Mouse (Mus musculus) lung, postnatal 0 days (tissue): ENCODE results near the gene B4galnt4. TPM values are rescaled to one million over a fixed set of nuclear protein-coding genes. Genes with fewer than 3 reads are reported as not detected.

Source experiments
- ATAC-seq: fragments of 200-750 bp; cut with Nextera tagmentation; 2 replicates; pipeline ENCODE4 v1.8.0; 2017; ENCODE audit warnings: moderate library complexity
- DNase-seq: peaks from one replicate; pipeline ENCODE4 v3.0.0-alpha.2; 2016; ENCODE audit warnings: low spot score
- H3K27ac ChIP-seq: fragments of 300-500 bp; sonication (generic); 2 replicates; pipeline ENCODE4 v1.5.1; 2014; ENCODE audit warnings: antibody characterized with exemption, mild to moderate bottlenecking, low read length, mixed read lengths
- H3K27me3 ChIP-seq: fragments of 300-500 bp; sonication (generic); replicated peaks from 2 replicates; pipeline ENCODE4 v1.6.1; 2014; ENCODE audit warnings: low read length, mixed read lengths; ENCODE audit not compliant: insufficient read depth
- H3K36me3 ChIP-seq: fragments of 300-500 bp; sonication (generic); 2 replicates; pipeline ENCODE4 v1.6.1; 2014; ENCODE audit warnings: low read length, mixed read lengths; ENCODE audit not compliant: insufficient read depth
- H3K4me1 ChIP-seq: fragments of 300-500 bp; sonication (generic); 2 replicates; pipeline ENCODE4 v1.6.1; 2014; ENCODE audit warnings: antibody characterized with exemption, low read depth, low read length, mixed read lengths; ENCODE audit not compliant: insufficient read depth
- H3K4me2 ChIP-seq: fragments of 300-500 bp; sonication (generic); replicated peaks from 2 replicates; pipeline ENCODE4 v1.6.1; 2014; ENCODE audit warnings: low read depth, mild to moderate bottlenecking, low read length, moderate library complexity, mixed read lengths
- H3K4me3 ChIP-seq: fragments of 300-500 bp; sonication (generic); 2 replicates; pipeline ENCODE4 v1.5.1; 2014; ENCODE audit warnings: low read depth, low read length
- H3K9ac ChIP-seq: fragments of 300-500 bp; sonication (generic); replicated peaks from 2 replicates; pipeline ENCODE4 v1.6.1; 2014; ENCODE audit warnings: low read depth, mild to moderate bottlenecking
- H3K9me3 ChIP-seq: fragments of 300-500 bp; sonication (generic); 2 replicates; pipeline ENCODE4 v1.6.1; 2016; ENCODE audit warnings: low read length, mixed read lengths
- CTCF ChIP-seq: IDR thresholded peaks from 2 replicates; pipeline ENCODE4 v1.5.1; 2016; ENCODE audit warnings: antibody characterized with exemption, mild to moderate bottlenecking
- EP300 ChIP-seq: IDR thresholded peaks from 2 replicates; pipeline ENCODE4 v1.6.1; 2016; ENCODE audit warnings: antibody characterized with exemption, mild to moderate bottlenecking, control low read depth
- WGBS: fragments of 180-500 bp; shearing (Covaris S2); extraction: QIAGEN DNeasy Blood & Tissue Kit; methylation state at CpG from one replicate; pipeline ENCODE4 v1.1.7; 2014; 5-methylcytosine and 5-hydroxymethylcytosine counted together
- polyA plus RNA-seq: library from polyadenylated mRNA; unstranded; fragments of >200 nt; fragmentation: Nextera tagmentation; extraction: Ambion mirVana; gene quantifications from 2 replicates; pipeline ENCODE4 v1.2.1, GENCODE M21; 2015

The B4galnt4 gene
- polyA plus RNA-seq, 1 experiment from 2014 or later, result 0.13 TPM

GRCm38 (mm10) chr7:141120605-141121004 lies 59.7 kb downstream of the B4galnt4 start:
- Histone ChIP-seq H3K27me3 (no peaks in the 10 kb centered on the region), H3K4me1 (no peaks in the 10 kb centered on the region; the same call in 1 of the 2 replicates), H3K4me3 (no peak overlapping the region), H3K9ac (no peak overlapping the region), H3K36me3 (no peaks in the 10 kb centered on the region), H3K4me2 (no peak overlapping the region), H3K27ac (no peak overlapping the region), H3K9me3 (no peaks in the 10 kb centered on the region)
- WGBS, result 78% methylated on average over 3 of the region's 3 CpGs
- ATAC-seq (no peak), DNase-seq (no peak)
- TF ChIP-seq EP300, result no peak

- Histone ChIP-seq H3K9me3 (no peaks in the 10 kb centered on the region), H3K9ac (no peak overlapping the region), H3K4me3 (no peak overlapping the region), H3K4me2 (no peak overlapping the region), H3K36me3 (no peaks in the 10 kb centered on the region), H3K4me1 (no peaks in the 10 kb centered on the region; the same call in 1 of the 2 replicates), H3K27me3 (no peaks in the 10 kb centered on the region), H3K27ac (no peak overlapping the region)
- TF ChIP-seq CTCF, result peak; percentile 19; the same call in 1 of the 2 replicates
- no peak for TF ChIP-seq EP300
- ATAC-seq, result no peak
- 76% methylated on average over 5 of the region's 5 CpGs for WGBS
- no peak for DNase-seq
Measured at GRCm38 (mm10) chr7:141121051-141121531, 60.2 kb downstream of the B4galnt4 start.

Other genes with a start within 250 kb of the B4galnt4 start
- 0.21 and 0.30 TPM in 2 replicates for gene Zfp941, start 238.9 kb upstream of the B4galnt4 start, polyA plus RNA-seq
- 12.6 and 15.0 TPM in 2 replicates for gene Urah, start 226.1 kb upstream of the B4galnt4 start, polyA plus RNA-seq
- gene Scgb1c1, start 215.6 kb upstream of the B4galnt4 start, polyA plus RNA-seq, result 25.9 and 27.0 TPM in 2 replicates
- gene Odf3, start 213.3 kb upstream of the B4galnt4 start, polyA plus RNA-seq, result not detected in 2 replicates
- gene Gm45785, start 204.8 kb upstream of the B4galnt4 start, polyA plus RNA-seq, result not detected in 2 replicates
- gene Ric8a, start 204.1 kb upstream of the B4galnt4 start, polyA plus RNA-seq, result 63.6 and 68.0 TPM in 2 replicates
- gene Bet1l, start 203.5 kb upstream of the B4galnt4 start, polyA plus RNA-seq, result 69.1 and 81.7 TPM in 2 replicates
- gene Psmd13, start 179.1 kb upstream of the B4galnt4 start, polyA plus RNA-seq, result 157 and 164 TPM in 2 replicates
- gene Sirt3, start 178.8 kb upstream of the B4galnt4 start, polyA plus RNA-seq, result 23.7 and 25.8 TPM in 2 replicates
- 13.1 and 18.3 TPM in 2 replicates for gene Cox8b, start 160.7 kb upstream of the B4galnt4 start, polyA plus RNA-seq
- 0.07 and 0.10 TPM in 2 replicates for gene Nlrp6, start 140.2 kb upstream of the B4galnt4 start, polyA plus RNA-seq
- gene Pgghg, start 119.7 kb upstream of the B4galnt4 start, polyA plus RNA-seq, result 12.7 and 14.4 TPM in 2 replicates
- gene Ifitm5, start 110.8 kb upstream of the B4galnt4 start, polyA plus RNA-seq, result 1.6 and 1.8 TPM in 2 replicates
- gene Gm45717, start 105.2 kb upstream of the B4galnt4 start, polyA plus RNA-seq, result 0.31 TPM in 1 of 2 replicates, not detected in the other
- 1,373 and 1,710 TPM in 2 replicates for gene Ifitm2, start 105.1 kb upstream of the B4galnt4 start, polyA plus RNA-seq
- 402 and 510 TPM in 2 replicates for gene Ifitm1, start 93.9 kb upstream of the B4galnt4 start, polyA plus RNA-seq
- gene Ifitm3, start 50.3 kb upstream of the B4galnt4 start, polyA plus RNA-seq, result 779 and 1,037 TPM in 2 replicates
- gene Ifitm6, start 43.2 kb upstream of the B4galnt4 start, polyA plus RNA-seq, result 7.4 and 7.7 TPM in 2 replicates
- gene Gm17387, start 32.0 kb upstream of the B4galnt4 start, polyA plus RNA-seq, result not detected in 2 replicates
- 14.4 and 15.3 TPM in 2 replicates for gene Pkp3, start 17.1 kb downstream of the B4galnt4 start, polyA plus RNA-seq
- 27.1 and 30.5 TPM in 2 replicates for gene Sigirr, start 39.5 kb downstream of the B4galnt4 start, polyA plus RNA-seq
- 1.5 and 3.1 TPM in 2 replicates for gene Ano9, start 56.7 kb downstream of the B4galnt4 start, polyA plus RNA-seq
- gene Ptdss2, start 61.3 kb downstream of the B4galnt4 start, polyA plus RNA-seq, result 39.1 and 45.7 TPM in 2 replicates
- gene Rnh1, start 111.8 kb downstream of the B4galnt4 start, polyA plus RNA-seq, result 181 and 187 TPM in 2 replicates
- 121 and 126 TPM in 2 replicates for gene Hras, start 132.9 kb downstream of the B4galnt4 start, polyA plus RNA-seq
- 6.8 and 7.4 TPM in 2 replicates for gene Lrrc56, start 133.1 kb downstream of the B4galnt4 start, polyA plus RNA-seq
- 0.97 and 1.0 TPM in 2 replicates for gene Lmntd2, start 153.0 kb downstream of the B4galnt4 start, polyA plus RNA-seq
- 93.6 and 98.7 TPM in 2 replicates for gene Rassf7, start 154.8 kb downstream of the B4galnt4 start, polyA plus RNA-seq
- gene Phrf1, start 167.7 kb downstream of the B4galnt4 start, polyA plus RNA-seq, result 26.6 and 32.0 TPM in 2 replicates
- 12.6 and 15.8 TPM in 2 replicates for gene Irf7, start 205.4 kb downstream of the B4galnt4 start, polyA plus RNA-seq
- not detected in 2 replicates for gene Cdhr5, start 215.7 kb downstream of the B4galnt4 start, polyA plus RNA-seq
- gene Sct, start 218.0 kb downstream of the B4galnt4 start, polyA plus RNA-seq, result 1.0 and 1.3 TPM in 2 replicates
- gene Drd4, start 230.9 kb downstream of the B4galnt4 start, polyA plus RNA-seq, result 0.12 and 0.17 TPM in 2 replicates